Mouse (Mus musculus) bone marrow macrophage, adult 2 months (primary cell): ENCODE measurements around the gene Pyroxd1.

Source experiments
- CTCF ChIP-seq: IDR thresholded peaks from 2 replicates; pipeline ENCODE4 v1.5.1; 2012; ENCODE audit warnings: low read depth, mild to moderate bottlenecking, low read length, moderate library complexity
- POLR2A ChIP-seq: IDR thresholded peaks from 2 replicates; pipeline ENCODE4 v1.6.1; 2012; ENCODE audit warnings: mild to moderate bottlenecking, low read depth, low read length, borderline replicate concordance

DNA sequence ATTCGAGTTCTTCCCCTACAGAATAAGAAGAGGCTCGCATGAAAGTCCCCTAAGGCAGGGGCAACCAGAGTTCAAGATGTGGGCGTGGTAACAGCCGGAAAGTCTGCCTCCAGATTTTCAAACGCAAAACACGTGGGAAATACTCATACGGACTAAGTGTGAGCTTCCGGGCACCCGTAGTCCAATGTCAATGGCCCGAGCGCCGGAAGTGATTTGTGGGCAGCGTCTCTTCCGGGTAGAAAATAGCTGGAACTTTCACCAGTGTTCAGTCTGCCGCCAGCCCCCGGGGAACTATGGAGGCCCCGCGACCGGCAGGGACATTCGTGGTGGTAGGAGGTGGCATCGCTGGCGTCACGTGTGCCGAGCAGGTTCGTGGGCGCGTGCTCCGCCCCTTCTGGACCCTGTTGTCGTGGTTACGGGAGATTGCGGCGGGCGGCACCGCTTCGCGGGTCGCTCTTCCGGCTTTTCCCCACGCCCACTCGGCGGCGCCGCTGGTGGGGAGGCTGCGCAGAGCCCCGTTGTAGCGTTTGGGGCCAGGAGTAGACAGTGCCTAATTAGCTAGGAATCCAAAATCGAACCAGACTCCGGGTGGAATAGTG, at the start of gene Pyroxd1:
- no peak for TF ChIP-seq CTCF
- no peak for TF ChIP-seq POLR2A
